Mouse (Mus musculus): ENCODE results near the gene Dgka. TPM values are rescaled to one million over a fixed set of nuclear protein-coding genes. Genes with fewer than 3 reads are reported as not detected.
"Not testable (repeated sequence)": the region's sequence is repeated elsewhere in the genome, so short reads cannot be mapped to it uniquely, and the experiment has no call there.

Dgka gene
- polyA plus RNA-seq, 1 experiment from 2014 or later, result 6.2 TPM

- Histone ChIP-seq H3K9me3 (ENCODE audit: control insufficient read depth, low read length) (no peaks in the 10 kb centered on the region), H3K27ac (ENCODE audit: low read depth, low read length) (no peak overlapping the region), H3K4me2 (ENCODE audit: low read depth) (peak overlapping the region; percentile 95), H3K27me3 (ENCODE audit: control insufficient read depth, insufficient read depth, low read length) (peaks cover 23% of the 10 kb centered on the region), H3K9ac (ENCODE audit: low read length) (no peak overlapping the region), H3K36me3 (ENCODE audit: control insufficient read depth, insufficient read depth, low read length) (no peaks in the 10 kb centered on the region), H3K4me1 (ENCODE audit: control insufficient read depth, insufficient read depth, low read length) (0 out of 2 replicates have a peak, but pooled peaks cover 3% of the 10 kb centered on the region), H3K4me3 (ENCODE audit: low read depth, low read length) (peak overlapping the region; percentile 55)
- ATAC-seq (ENCODE audit: insufficient read depth, low FRiP score, low TSS enrichment), result no peak
- DNase-seq (ENCODE audit: low spot score), result no peak
- WGBS, result 4% methylated on average over 7 of the region's 7 CpGs
These were observed 1.4 kb downstream of the Dgka start for GRCm38 (mm10) chr10:128743235-128743634.

GRCm38 (mm10) chr10:128742616-128743015, 2.0 kb downstream of the Dgka start:
- H3K4me1 ChIP-seq (ENCODE audit: control insufficient read depth, insufficient read depth, low read length), result peaks cover 3% of the 10 kb centered on the region; the same call in 1 of the 2 replicates
- ATAC-seq (ENCODE audit: insufficient read depth, low FRiP score, low TSS enrichment) (no peak), DNase-seq (ENCODE audit: low spot score) (no peak)
- 39% methylated on average over 4 of the region's 4 CpGs for WGBS
- H3K36me3 ChIP-seq (ENCODE audit: control insufficient read depth, insufficient read depth, low read length), result no peaks in the 10 kb centered on the region
- no peak overlapping the region for H3K9ac ChIP-seq (ENCODE audit: low read length)
- no peaks in the 10 kb centered on the region for H3K9me3 ChIP-seq (ENCODE audit: control insufficient read depth, low read length)
- no peak overlapping the region for H3K4me2 ChIP-seq (ENCODE audit: low read depth)
- peaks cover 23% of the 10 kb centered on the region for H3K27me3 ChIP-seq (ENCODE audit: control insufficient read depth, insufficient read depth, low read length)
- no peak overlapping the region for H3K4me3 ChIP-seq (ENCODE audit: low read depth, low read length)
- H3K27ac ChIP-seq (ENCODE audit: low read depth, low read length), result no peak overlapping the region

GRCm38 (mm10) chr10:128740296-128740695, 4.4 kb downstream of the Dgka start:
- H3K27ac ChIP-seq (ENCODE audit: low read depth, low read length), result no peak overlapping the region
- H3K9me3 ChIP-seq (ENCODE audit: control insufficient read depth, low read length), result no peaks in the 10 kb centered on the region
- H3K4me3 ChIP-seq (ENCODE audit: low read depth, low read length), result no peak overlapping the region
- H3K27me3 ChIP-seq (ENCODE audit: control insufficient read depth, insufficient read depth, low read length), result peaks cover 23% of the 10 kb centered on the region
- DNase-seq (ENCODE audit: low spot score) (no peak), ATAC-seq (ENCODE audit: insufficient read depth, low FRiP score, low TSS enrichment) (no peak)
- WGBS, result 64% methylated on average over 2 of the region's 2 CpGs
- H3K36me3 ChIP-seq (ENCODE audit: control insufficient read depth, insufficient read depth, low read length), result no peaks in the 10 kb centered on the region
- H3K4me2 ChIP-seq (ENCODE audit: low read depth), result no peak overlapping the region
- no peak overlapping the region for H3K9ac ChIP-seq (ENCODE audit: low read length)
- peaks cover 6% of the 10 kb centered on the region; the same call in 1 of the 2 replicates for H3K4me1 ChIP-seq (ENCODE audit: control insufficient read depth, insufficient read depth, low read length)

GRCm38 (mm10) chr10:128737435-128737834, 7.2 kb downstream of the Dgka start:
- peak overlapping the region; percentile 29 for H3K4me2 ChIP-seq (ENCODE audit: low read depth)
- peaks cover 3% of the 10 kb centered on the region; the same call in 1 of the 2 replicates for H3K4me1 ChIP-seq (ENCODE audit: control insufficient read depth, insufficient read depth, low read length)
- H3K9me3 ChIP-seq (ENCODE audit: control insufficient read depth, low read length), result no peaks in the 10 kb centered on the region
- WGBS, result 3% methylated on average over 14 of the region's 15 CpGs
- no peak overlapping the region for H3K4me3 ChIP-seq (ENCODE audit: low read depth, low read length)
- DNase-seq (ENCODE audit: low spot score), result peak; percentile 23
- H3K27me3 ChIP-seq (ENCODE audit: control insufficient read depth, insufficient read depth, low read length), result peaks cover 3% of the 10 kb centered on the region
- H3K36me3 ChIP-seq (ENCODE audit: control insufficient read depth, insufficient read depth, low read length), result no peaks in the 10 kb centered on the region
- H3K27ac ChIP-seq (ENCODE audit: low read depth, low read length), result no peak overlapping the region
- ATAC-seq (ENCODE audit: insufficient read depth, low FRiP score, low TSS enrichment), result no peak
- no peak overlapping the region; the same call in 1 of the 2 replicates for H3K9ac ChIP-seq (ENCODE audit: low read length)

- no peak for ATAC-seq (ENCODE audit: insufficient read depth, low FRiP score, low TSS enrichment)
- H3K27ac ChIP-seq (ENCODE audit: low read depth, low read length), result no peak overlapping the region
- no peak overlapping the region for H3K4me3 ChIP-seq (ENCODE audit: low read depth, low read length)
These were observed 12.7 kb downstream of the Dgka start for GRCm38 (mm10) chr10:128731992-128732391.

GRCm38 (mm10) chr10:128731002-128731433, 13.6 kb downstream of the Dgka start:
- Histone ChIP-seq H3K9me3 (ENCODE audit: control insufficient read depth, low read length) (no peaks in the 10 kb centered on the region), H3K9ac (ENCODE audit: low read length) (no peak overlapping the region), H3K4me2 (ENCODE audit: low read depth) (no peak overlapping the region), H3K4me1 (ENCODE audit: control insufficient read depth, insufficient read depth, low read length) (no peaks in the 10 kb centered on the region), H3K4me3 (ENCODE audit: low read depth, low read length) (no peak overlapping the region), H3K36me3 (ENCODE audit: control insufficient read depth, insufficient read depth, low read length) (no peaks in the 10 kb centered on the region), H3K27ac (ENCODE audit: low read depth, low read length) (no peak overlapping the region), H3K27me3 (ENCODE audit: control insufficient read depth, insufficient read depth, low read length) (no peaks in the 10 kb centered on the region)
- DNase-seq (ENCODE audit: low spot score), result peak; percentile 64
- WGBS, result 25% methylated on average over 10 of the region's 10 CpGs
- 0 out of 2 replicates have a peak, but pooled peaks have one; percentile 50 for ATAC-seq (ENCODE audit: insufficient read depth, low FRiP score, low TSS enrichment)

More at GRCm38 (mm10) chr10:128731992-128732391, 12.7 kb downstream of the Dgka start:
- no peak overlapping the region for H3K9ac ChIP-seq (ENCODE audit: low read length)
- H3K27me3 ChIP-seq (ENCODE audit: control insufficient read depth, insufficient read depth, low read length), result no peaks in the 10 kb centered on the region
- H3K4me1 ChIP-seq (ENCODE audit: control insufficient read depth, insufficient read depth, low read length), result no peaks in the 10 kb centered on the region
- H3K4me2 ChIP-seq (ENCODE audit: low read depth), result no peak overlapping the region
- no peaks in the 10 kb centered on the region for H3K9me3 ChIP-seq (ENCODE audit: control insufficient read depth, low read length)
- no peak for DNase-seq (ENCODE audit: low spot score)
- no peaks in the 10 kb centered on the region for H3K36me3 ChIP-seq (ENCODE audit: control insufficient read depth, insufficient read depth, low read length)

- Histone ChIP-seq H3K9ac (ENCODE audit: low read length) (no peak overlapping the region), H3K9me3 (ENCODE audit: control insufficient read depth, low read length) (no peaks in the 10 kb centered on the region), H3K27me3 (ENCODE audit: control insufficient read depth, insufficient read depth, low read length) (no peaks in the 10 kb centered on the region), H3K27ac (ENCODE audit: low read depth, low read length) (no peak overlapping the region), H3K4me3 (ENCODE audit: low read depth, low read length) (no peak overlapping the region), H3K36me3 (ENCODE audit: control insufficient read depth, insufficient read depth, low read length) (no peaks in the 10 kb centered on the region), H3K4me1 (ENCODE audit: control insufficient read depth, insufficient read depth, low read length) (no peaks in the 10 kb centered on the region), H3K4me2 (ENCODE audit: low read depth) (no peak overlapping the region)
- no peak for DNase-seq (ENCODE audit: low spot score)
- WGBS, result 85% methylated on average over 5 of the region's 5 CpGs
- no peak for ATAC-seq (ENCODE audit: insufficient read depth, low FRiP score, low TSS enrichment)
These were observed 16.6 kb downstream of the Dgka start for GRCm38 (mm10) chr10:128728059-128728458.

- H3K4me3 ChIP-seq (ENCODE audit: low read depth, low read length); H3K36me3 ChIP-seq (ENCODE audit: control insufficient read depth, insufficient read depth, low read length); H3K4me1 ChIP-seq (ENCODE audit: control insufficient read depth, insufficient read depth, low read length); H3K4me2 ChIP-seq (ENCODE audit: low read depth); H3K9me3 ChIP-seq (ENCODE audit: control insufficient read depth, low read length); H3K9ac ChIP-seq (ENCODE audit: low read length); DNase-seq (ENCODE audit: low spot score); H3K27ac ChIP-seq (ENCODE audit: low read depth, low read length); H3K27me3 ChIP-seq (ENCODE audit: control insufficient read depth, insufficient read depth, low read length); ATAC-seq (ENCODE audit: insufficient read depth, low FRiP score, low TSS enrichment): not testable (repeated sequence)
- WGBS, result 77% methylated on average over 3 of the region's 4 CpGs
These were observed 19.2 kb downstream of the Dgka start for GRCm38 (mm10) chr10:128725466-128725865.
